Mouse (Mus musculus): ENCODE data around the gene Lrrc8c.

Lrrc8c gene

GRCm38 (mm10) chr5:105545126-105545525 is 25.9 kb downstream of the Lrrc8c start:
- no peak for DNase-seq (ENCODE audit: extremely low read depth, low read depth, low spot score)

GRCm38 (mm10) chr5:105547115-105547514 is 27.9 kb downstream of the Lrrc8c start:
- DNase-seq (ENCODE audit: extremely low read depth, low read depth, low spot score): no peak

- DNase-seq (ENCODE audit: extremely low read depth, low read depth, low spot score): no peak
These were observed 32.6 kb downstream of the Lrrc8c start for GRCm38 (mm10) chr5:105551808-105552207.

- no peak for DNase-seq (ENCODE audit: extremely low read depth, low read depth, low spot score)
These were observed 37.1 kb downstream of the Lrrc8c start for GRCm38 (mm10) chr5:105556291-105556690.

GRCm38 (mm10) chr5:105557346-105557745 is 38.2 kb downstream of the Lrrc8c start:
- DNase-seq (ENCODE audit: extremely low read depth, low read depth, low spot score): no peak

- DNase-seq (ENCODE audit: extremely low read depth, low read depth, low spot score): no peak
These were observed 38.6 kb downstream of the Lrrc8c start for GRCm38 (mm10) chr5:105557777-105558240.

- DNase-seq (ENCODE audit: extremely low read depth, low read depth, low spot score): no peak
These were observed 39.3 kb downstream of the Lrrc8c start for GRCm38 (mm10) chr5:105558517-105558916.

- DNase-seq (ENCODE audit: extremely low read depth, low read depth, low spot score): no peak
These were observed 42.7 kb downstream of the Lrrc8c start for GRCm38 (mm10) chr5:105561926-105562325.

- no peak for DNase-seq (ENCODE audit: extremely low read depth, low read depth, low spot score)
These were observed 45.6 kb downstream of the Lrrc8c start for GRCm38 (mm10) chr5:105564761-105565160.

- DNase-seq (ENCODE audit: extremely low read depth, low read depth, low spot score): no peak
These were observed 46.6 kb downstream of the Lrrc8c start for GRCm38 (mm10) chr5:105565824-105566223.

GRCm38 (mm10) chr5:105566852-105567412 is 47.7 kb downstream of the Lrrc8c start:
- DNase-seq (ENCODE audit: extremely low read depth, low read depth, low spot score): peak; percentile 4

- DNase-seq (ENCODE audit: extremely low read depth, low read depth, low spot score): no peak
These were observed 49.0 kb downstream of the Lrrc8c start for GRCm38 (mm10) chr5:105568043-105568747.

- no peak for DNase-seq (ENCODE audit: extremely low read depth, low read depth, low spot score)
These were observed 50.0 kb downstream of the Lrrc8c start for GRCm38 (mm10) chr5:105569168-105569567.

GRCm38 (mm10) chr5:105572160-105572692 is 53.0 kb downstream of the Lrrc8c start:
- DNase-seq (ENCODE audit: extremely low read depth, low read depth, low spot score): no peak

- DNase-seq (ENCODE audit: extremely low read depth, low read depth, low spot score): no peak
These were observed 53.7 kb downstream of the Lrrc8c start for GRCm38 (mm10) chr5:105572876-105573275.

- no peak for DNase-seq (ENCODE audit: extremely low read depth, low read depth, low spot score)
These were observed 55.6 kb downstream of the Lrrc8c start for GRCm38 (mm10) chr5:105574835-105575234.

GRCm38 (mm10) chr5:105575839-105576238 is 56.7 kb downstream of the Lrrc8c start:
- DNase-seq (ENCODE audit: extremely low read depth, low read depth, low spot score): no peak

GRCm38 (mm10) chr5:105580909-105581308 is 61.7 kb downstream of the Lrrc8c start:
- no peak for DNase-seq (ENCODE audit: extremely low read depth, low read depth, low spot score)

- DNase-seq (ENCODE audit: extremely low read depth, low read depth, low spot score): no peak
These were observed 66.7 kb downstream of the Lrrc8c start for GRCm38 (mm10) chr5:105585929-105586328.

- DNase-seq (ENCODE audit: extremely low read depth, low read depth, low spot score): no peak
These were observed 67.5 kb downstream of the Lrrc8c start for GRCm38 (mm10) chr5:105586655-105587054.

- no peak for DNase-seq (ENCODE audit: extremely low read depth, low read depth, low spot score)
These were observed 68.3 kb downstream of the Lrrc8c start for GRCm38 (mm10) chr5:105587471-105587870.

GRCm38 (mm10) chr5:105588683-105589082 is 69.5 kb downstream of the Lrrc8c start:
- no peak for DNase-seq (ENCODE audit: extremely low read depth, low read depth, low spot score)
